Mouse (Mus musculus) gastrocnemius, postnatal 14 days (tissue): ENCODE data around the gene Syngap1. TPM values are rescaled to one million over a fixed set of nuclear protein-coding genes. Genes with fewer than 3 reads are reported as not detected.

Source experiments
- DNase-seq: peaks from one replicate; pipeline ENCODE4 v3.0.0; 2021; ENCODE audit warnings: mixed read lengths
- intact Hi-C: fragments of 180-260 bp; cut with DNase I; formaldehyde crosslinking; loops from one replicate; pipeline ENCODE4 v1.15.1; 2025; ENCODE audit warnings: low total_unique reads
- total RNA-seq, 2 experiments: library from RNA; stranded (reverse); gene quantifications; 2 replicates each; pipeline ENCODE4 v1.2.3; 2021

Gene Syngap1
- total RNA-seq, 2 experiments from 2014 or later: 5.8 to 6.1 TPM

GRCm38 (mm10) chr17:26933885-26934827, 6.9 kb upstream of the Syngap1 start:
- intact Hi-C loops: no loop called here
- DNase-seq: no peak

- intact Hi-C loops: no loop called here
- DNase-seq: no peak
These were observed 6.0 kb upstream of the Syngap1 start for GRCm38 (mm10) chr17:26935027-26935426.

GRCm38 (mm10) chr17:26936453-26936852, 4.6 kb upstream of the Syngap1 start:
- intact Hi-C loops: no loop called here
- no peak for DNase-seq

- intact Hi-C loops: no loop called here
- no peak for DNase-seq
These were observed 3.9 kb upstream of the Syngap1 start for GRCm38 (mm10) chr17:26936921-26937695.

- no peak for DNase-seq
- intact Hi-C loops: no loop called here
These were observed 3.0 kb upstream of the Syngap1 start for GRCm38 (mm10) chr17:26937883-26938695.

GRCm38 (mm10) chr17:26938731-26939130, 2.3 kb upstream of the Syngap1 start:
- intact Hi-C loops: no loop called here
- DNase-seq: no peak

- intact Hi-C loops: no loop called here
- peak; percentile 100 for DNase-seq
These were observed 1.7 kb upstream of the Syngap1 start, which contains the start of gene Cuta for GRCm38 (mm10) chr17:26939178-26939972. Gene Cuta (minus strand): TSS chr17:26939569.

- no peak for DNase-seq
- intact Hi-C loops: no loop called here
These were observed 1.1 kb upstream of the Syngap1 start for GRCm38 (mm10) chr17:26939973-26940300.

- intact Hi-C loops: no loop called here
These were observed 953 bp downstream of the Syngap1 start for GRCm38 (mm10) chr17:26941841-26942570.

GRCm38 (mm10) chr17:26945824-26946495, 4.9 kb downstream of the Syngap1 start:
- DNase-seq: no peak
- intact Hi-C loops: no loop called here

More at GRCm38 (mm10) chr17:26941841-26942570, 953 bp downstream of the Syngap1 start:
- DNase-seq: no peak

- peak; percentile 90 for DNase-seq
- intact Hi-C loops: no loop called here
These were observed 5.5 kb downstream of the Syngap1 start for GRCm38 (mm10) chr17:26946567-26946966.

- intact Hi-C loops: no loop called here
- no peak for DNase-seq
These were observed 6.4 kb downstream of the Syngap1 start for GRCm38 (mm10) chr17:26947231-26948100.

GRCm38 (mm10) chr17:26948316-26949050, 7.4 kb downstream of the Syngap1 start:
- intact Hi-C loops: no loop called here

GRCm38 (mm10) chr17:26949051-26949577, 8.1 kb downstream of the Syngap1 start:
- intact Hi-C loops: no loop called here
- no peak for DNase-seq

More at GRCm38 (mm10) chr17:26948316-26949050, 7.4 kb downstream of the Syngap1 start:
- DNase-seq: peak; percentile 50

GRCm38 (mm10) chr17:26949866-26950265, 8.8 kb downstream of the Syngap1 start:
- intact Hi-C loops: no loop called here
- no peak for DNase-seq
